ENCODE assay signal across 11 mouse cellular contexts in the genomic region with DNA sequence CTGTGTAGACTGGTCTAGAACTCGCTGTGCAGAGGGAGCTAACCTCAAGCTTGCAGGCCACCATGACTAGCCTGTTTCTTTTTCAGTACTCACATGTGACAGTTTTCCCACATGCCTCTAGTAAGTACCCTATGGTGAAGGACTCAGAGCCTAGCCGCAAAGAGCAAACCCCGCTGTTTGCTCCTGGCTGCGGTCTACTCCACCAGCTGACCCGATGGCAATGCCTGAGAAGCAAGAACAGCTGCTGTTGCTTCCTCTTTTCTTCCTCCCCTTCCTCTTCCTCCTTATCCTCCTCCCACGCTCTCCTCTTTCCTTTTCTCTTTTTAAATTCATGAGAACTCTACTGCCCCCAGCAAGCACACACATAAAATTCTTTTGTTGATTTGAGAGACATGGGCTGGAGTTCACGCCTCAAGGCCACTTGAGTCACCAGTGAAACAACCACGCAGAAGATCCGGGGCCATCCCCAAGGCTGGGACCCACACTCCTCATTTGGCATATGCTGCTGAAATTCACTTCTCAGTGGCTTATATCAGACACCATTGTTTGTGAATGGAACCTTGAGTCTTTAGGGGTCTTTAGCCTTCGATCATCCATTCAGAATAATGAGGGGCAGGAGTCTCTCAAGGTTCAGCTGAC. TPM values are rescaled to one million over a fixed set of nuclear protein-coding genes. Genes with fewer than 3 reads are reported as not detected.
DNase-seq lines count a peak whose midpoint lies in the region; ATAC-seq and TF ChIP-seq lines count a peak whose summit lies in the region.
"Had no signal": no experiment of that assay in that cellular context is flagged by ENCODE, and none has a peak within 500 bp of the region (broad histone marks: within the 10 kb centered on the region; RNA-seq: fewer than 3 reads in every experiment).

No protein-coding gene starts in this region.

- no peaks in the 10 kb centered on the region for H3K4me1 ChIP-seq in hindbrain, embryonic 11.5 days (replicated peaks; ENCODE audit: control insufficient read depth, insufficient read depth, low read length)
- no peaks in the 10 kb centered on the region for H3K4me1 ChIP-seq in hindbrain, postnatal 0 days (ENCODE audit: insufficient read depth, low read length)
- peaks cover 21 to 53% of the 10 kb centered on the region in 2 experiments for H3K4me1 ChIP-seq in CH12.LX (ENCODE audit: control insufficient read depth in 1 of 2, insufficient read depth in 2 of 2)
- H3K4me1 ChIP-seq in bone marrow macrophage, adult 2 months (ENCODE audit: control insufficient read depth, insufficient read depth, low read length), result peaks cover 11% of the 10 kb centered on the region

- ATAC-seq in hindbrain, embryonic 11.5 days (ENCODE audit: low FRiP score), result no peak
- ATAC-seq in hindbrain, postnatal 0 days, result no peak
- ATAC-seq: midbrain, embryonic 16.5 days had no signal

- in situ Hi-C loops in CH12.LX (cut with MboI; ENCODE audit: low pct_ligation_motif_present, low pct_unique_long_range_greater_than_20kb, low sequenced_read_pairs), result no loop called here

- no peak for DNase-seq in hindbrain, embryonic 11.5 days (ENCODE audit: low spot score)
- DNase-seq in hindbrain, postnatal 0 days (ENCODE audit: low spot score), result no peak
- DNase-seq in CH12.LX (ENCODE audit: extremely low read depth), result peak; percentile 76
- DNase-seq in left cerebral cortex, adult 11 months (ENCODE audit: low spot score), result no peak
- no peak for DNase-seq in cerebellum, postnatal 36 days
- DNase-seq in left cerebral cortex, adult 2 months (ENCODE audit: extremely low spot score in 1 of 2, low spot score in 2 of 2), result no peak
- DNase-seq: cerebellum, adult 9-10 months; gastrocnemius, postnatal 14 days had no signal

- no peaks in the 10 kb centered on the region for H3K27me3 ChIP-seq in hindbrain, embryonic 11.5 days (ENCODE audit: control insufficient read depth, insufficient read depth, low read length)
- H3K27me3 ChIP-seq in hindbrain, postnatal 0 days (ENCODE audit: insufficient read depth, low read length), result no peaks in the 10 kb centered on the region
- no peaks in the 10 kb centered on the region for H3K27me3 ChIP-seq in CH12.LX (replicated peaks)
- H3K27me3 ChIP-seq in myocyte (ENCODE audit: control insufficient read depth, insufficient read depth, insufficient read length), result no peaks in the 10 kb centered on the region

- H3K36me3 ChIP-seq in hindbrain, embryonic 11.5 days (ENCODE audit: control insufficient read depth, insufficient read depth, low read length), result no peaks in the 10 kb centered on the region
- no peaks in the 10 kb centered on the region for H3K36me3 ChIP-seq in hindbrain, postnatal 0 days (ENCODE audit: insufficient read depth, low read length)
- no peaks in the 10 kb centered on the region for H3K36me3 ChIP-seq in CH12.LX (replicated peaks in 1 of 2; ENCODE audit: control insufficient read depth in 1 of 2, insufficient read depth in 1 of 2, low read length in 1 of 2)
- no peaks in the 10 kb centered on the region for H3K36me3 ChIP-seq in myocyte (ENCODE audit: control insufficient read depth, insufficient read depth)

- H3K79me2 ChIP-seq in CH12.LX (replicated peaks; ENCODE audit: control insufficient read depth, extremely low read depth, insufficient read depth, poor library complexity, severe bottlenecking) (no peaks in the 10 kb centered on the region), myocyte (ENCODE audit: control insufficient read depth, insufficient read depth) (no peaks in the 10 kb centered on the region)

- H3K4me2 ChIP-seq in hindbrain, embryonic 11.5 days (replicated peaks; ENCODE audit: low read depth, low read length), result no peak overlapping the region
- H3K4me2 ChIP-seq in hindbrain, postnatal 0 days (ENCODE audit: low read depth, low read length), result no peak overlapping the region
- H3K4me2 ChIP-seq in CH12.LX (ENCODE audit: insufficient read depth, low read depth, poor library complexity, severe bottlenecking) (peak overlapping the region; percentile 5; the same call in 1 of the 2 replicates), myocyte (ENCODE audit: low read depth) (peak overlapping the region; percentile 62)

- no peak for TF ChIP-seq CTCF in hindbrain, postnatal 0 days (IDR thresholded peaks at IDR 0.05; ENCODE audit: low read depth)
- TF ChIP-seq CTCF in CH12.LX (conservative IDR thresholded peaks at IDR 0.05 in 1 of 2, IDR thresholded peaks at IDR 0.05 in 1 of 2; ENCODE audit: low read depth in 2 of 2, low read length in 2 of 2), result peak in 1 of 2 experiments; percentile 9; a peak in 1 of 4 replicates
- TF ChIP-seq CTCF in bone marrow macrophage, adult 2 months (IDR thresholded peaks at IDR 0.05; ENCODE audit: low read depth, low read length), result no peak
- no peak for TF ChIP-seq CTCF in left cerebral cortex, adult 2 months (IDR thresholded peaks at IDR 0.05)

- H3K27ac ChIP-seq in hindbrain, embryonic 11.5 days (ENCODE audit: low read depth, low read length), result 0 out of 2 replicates have a peak overlapping the region, but pooled peaks have one; percentile 44
- no peak overlapping the region for H3K27ac ChIP-seq in hindbrain, postnatal 0 days
- H3K27ac ChIP-seq in CH12.LX (ENCODE audit: insufficient read depth, low read depth), result peak overlapping the region; percentile 66
- peak overlapping the region; percentile 76 for H3K27ac ChIP-seq in bone marrow macrophage, adult 2 months (ENCODE audit: insufficient read depth, low read depth, low read length)
- H3K27ac ChIP-seq in left cerebral cortex, adult 2 months, result no peak overlapping the region

- H3K9me3 ChIP-seq in hindbrain, embryonic 11.5 days (ENCODE audit: control insufficient read depth, low read length), result no peaks in the 10 kb centered on the region
- no peaks in the 10 kb centered on the region for H3K9me3 ChIP-seq in hindbrain, postnatal 0 days (ENCODE audit: low read length)
- H3K9me3 ChIP-seq in CH12.LX (replicated peaks; ENCODE audit: low read length), result peaks cover 4% of the 10 kb centered on the region

- 85% methylated on average over 10 of the region's 10 CpGs for WGBS in hindbrain, embryonic 11.5 days
- 81% methylated on average over 10 of the region's 10 CpGs for WGBS in hindbrain, postnatal 0 days

- TF ChIP-seq RAD21 in CH12.LX (IDR thresholded peaks at IDR 0.05; ENCODE audit: low read depth, low read length), result no peak; the same call in 1 of the 2 replicates

- dilution Hi-C loops in CH12.LX (cut with MboI; ENCODE audit: extremely low pct_ligation_motif_present, extremely low pct_unique_long_range_greater_than_20kb, low sequenced_read_pairs), result no loop called here

- no peak overlapping the region for H3K4me3 ChIP-seq in hindbrain, embryonic 11.5 days (ENCODE audit: low read depth, low read length)
- no peak overlapping the region for H3K4me3 ChIP-seq in hindbrain, postnatal 0 days (ENCODE audit: low read length)
- no peak overlapping the region for H3K4me3 ChIP-seq in CH12.LX (replicated peaks in 1 of 3; ENCODE audit: low read depth in 2 of 3, low read length in 2 of 3, poor library complexity in 1 of 3)
- H3K4me3 ChIP-seq in bone marrow macrophage, adult 2 months (ENCODE audit: insufficient read depth, low read length), result no peak overlapping the region
- no peak overlapping the region for H3K4me3 ChIP-seq in myocyte
- no peak overlapping the region for H3K4me3 ChIP-seq in left cerebral cortex, adult 2 months

- intact Hi-C loops in left cerebral cortex, adult 2 months (cut with DNase I), result no loop called here

- H3ac ChIP-seq in myocyte (ENCODE audit: control insufficient read depth, insufficient read length), result no peak overlapping the region

- TF ChIP-seq POLR2A in CH12.LX (IDR thresholded peaks at IDR 0.05; ENCODE audit: low read depth, low read length) (0 out of 2 replicates have a peak, but pooled peaks have one; percentile 26), myocyte (IDR thresholded peaks at IDR 0.05; ENCODE audit: insufficient read length, low read depth) (no peak)
- TF ChIP-seq POLR2A in bone marrow macrophage, adult 2 months (IDR thresholded peaks at IDR 0.05; ENCODE audit: borderline replicate concordance, low read depth, low read length), result no peak

- peak; percentile 73 for TF ChIP-seq EP300 in CH12.LX (IDR thresholded peaks at IDR 0.05; ENCODE audit: low read length)

- H3K9ac ChIP-seq in hindbrain, embryonic 11.5 days (ENCODE audit: low read depth, low read length), result no peak overlapping the region
- H3K9ac ChIP-seq in hindbrain, postnatal 0 days (replicated peaks; ENCODE audit: low read length), result no peak overlapping the region
- H3K9ac ChIP-seq in CH12.LX (ENCODE audit: insufficient read depth, low read depth), result 0 out of 2 replicates have a peak overlapping the region, but pooled peaks have one; percentile 6

RNA-seq across cellular contexts. Expression of a gene that starts 31.2 kb away (rescaled TPM):
- 1.6 and 2.4 TPM in 2 replicates for polyA plus RNA-seq in hindbrain, embryonic 11.5 days (2014; fragmentation: Nextera tagmentation; extraction: Ambion mirVana)
- 1.3 and 1.7 TPM in 2 replicates for total RNA-seq in hindbrain, postnatal 0 days (2014; rRNA removed)
- polyA plus RNA-seq in hindbrain, postnatal 0 days (2015; fragmentation: Nextera tagmentation; extraction: Ambion mirVana), result 0.79 and 0.91 TPM in 2 replicates
- total RNA-seq in CH12.LX (2012; rRNA removed) (8.0 and 9.5 TPM in 2 replicates), CH12.LX (2014; rRNA removed) (3.8 and 4.0 TPM in 2 replicates)
- polyA plus RNA-seq in CH12.LX (2012; ENCODE audit: insufficient read length, low read depth) (3.3 and 3.7 TPM in 2 replicates), myocyte (2012; fragmentation: generic; extraction: Trizol) (0.66 TPM)
- polyA plus RNA-seq in bone marrow macrophage, adult 2 months (2012; ENCODE audit: insufficient read depth, insufficient read length, missing spikeins), result 58.9 and 64.2 TPM in 2 replicates
- 1 to 10 TPM; 1.9 to 2.4 TPM for total RNA-seq in left cerebral cortex, adult 2 months (2021)

RNA-seq across cellular contexts. Expression of a gene that starts 47.7 kb away (rescaled TPM):
- polyA plus RNA-seq in hindbrain, embryonic 11.5 days (2014; fragmentation: Nextera tagmentation; extraction: Ambion mirVana), result 18.2 and 24.8 TPM in 2 replicates
- 9.4 and 10.6 TPM in 2 replicates for total RNA-seq in hindbrain, postnatal 0 days (2014; rRNA removed)
- polyA plus RNA-seq in hindbrain, postnatal 0 days (2015; fragmentation: Nextera tagmentation; extraction: Ambion mirVana), result 11.1 and 12.7 TPM in 2 replicates
- 12.1 and 19.6 TPM in 2 replicates for total RNA-seq in CH12.LX (2012; rRNA removed)
- total RNA-seq in CH12.LX (2014; rRNA removed), result 13.1 and 15.7 TPM in 2 replicates
- 24.3 and 31.4 TPM in 2 replicates for polyA plus RNA-seq in CH12.LX (2012; ENCODE audit: insufficient read length, low read depth)
- polyA plus RNA-seq in bone marrow macrophage, adult 2 months (2012; ENCODE audit: insufficient read depth, insufficient read length, missing spikeins), result 2.5 and 8.2 TPM in 2 replicates
- 4.2 TPM for polyA plus RNA-seq in myocyte (2012; fragmentation: generic; extraction: Trizol)
- 10 to 100 TPM; 18.4 to 22.1 TPM for total RNA-seq in left cerebral cortex, adult 2 months (2021)

RNA-seq across cellular contexts. Expression of a gene that starts 47.7 kb away (rescaled TPM):
- polyA plus RNA-seq in hindbrain, embryonic 11.5 days (2014; fragmentation: Nextera tagmentation; extraction: Ambion mirVana), result 167 TPM in 2 replicates
- 26.3 and 26.5 TPM in 2 replicates for total RNA-seq in hindbrain, postnatal 0 days (2014; rRNA removed)
- 183 and 192 TPM in 2 replicates for polyA plus RNA-seq in hindbrain, postnatal 0 days (2015; fragmentation: Nextera tagmentation; extraction: Ambion mirVana)
- total RNA-seq in CH12.LX (2012; rRNA removed), result 87.2 and 121 TPM in 2 replicates
- total RNA-seq in CH12.LX (2014; rRNA removed), result 111 and 141 TPM in 2 replicates
- 185 and 216 TPM in 2 replicates for polyA plus RNA-seq in CH12.LX (2012; ENCODE audit: insufficient read length, low read depth)
- 141 and 142 TPM in 2 replicates for polyA plus RNA-seq in bone marrow macrophage, adult 2 months (2012; ENCODE audit: insufficient read depth, insufficient read length, missing spikeins)
- polyA plus RNA-seq in myocyte (2012; fragmentation: generic; extraction: Trizol), result 71.7 TPM
- total RNA-seq in left cerebral cortex, adult 2 months (2021), result 10 to 100 TPM; 52.0 to 57.7 TPM

Comparison
In these comparisons a context has a peak if more than half of its experiments do, and no peak if none do; other contexts are left out.
1. H3K27ac ChIP-seq: peak in hindbrain, embryonic 11.5 days (single experiment), CH12.LX (single experiment) and bone marrow macrophage, adult 2 months (single experiment); none in hindbrain, postnatal 0 days (single experiment) and left cerebral cortex, adult 2 months (single experiment).
2. H3K4me2 ChIP-seq: peak in CH12.LX (single experiment) and myocyte (single experiment); none in hindbrain, embryonic 11.5 days (single experiment) and hindbrain, postnatal 0 days (single experiment).
3. RNA of a gene that starts 31.2 kb away (polyA plus RNA-seq): 58.9 to 64.2 TPM in bone marrow macrophage, adult 2 months; 3.3 to 3.7 TPM in CH12.LX, 1.6 to 2.4 TPM in hindbrain, embryonic 11.5 days, 0.79 to 0.91 TPM in hindbrain, postnatal 0 days and 0.66 TPM in myocyte (single experiment); every median in the first group is over 10 times any median in the second.